Mouse (Mus musculus) urinary bladder, postnatal 4 days (tissue): ENCODE data around the gene Ccdc183.

Source experiments
- DNase-seq, 2 experiments: peaks; one replicate each; pipeline ENCODE4 v3.0.0; 2021 to 2022; ENCODE audit warnings: low spot score in 2 of 2

The Ccdc183 gene

GRCm38 (mm10) chr2:25577951-25578795, 39.3 kb downstream of the Ccdc183 start:
- no peak for DNase-seq

- DNase-seq: no peak
These were observed 40.2 kb downstream of the Ccdc183 start for GRCm38 (mm10) chr2:25576965-25577891.

GRCm38 (mm10) chr2:25576028-25576850, 41.2 kb downstream of the Ccdc183 start:
- no peak for DNase-seq

- no peak for DNase-seq
These were observed 41.9 kb downstream of the Ccdc183 start for GRCm38 (mm10) chr2:25575432-25576027.

- peak; percentile 92 to 94 for DNase-seq
These were observed 42.7 kb downstream of the Ccdc183 start, which contains the start of the genes Mamdc4 and Phpt1 for GRCm38 (mm10) chr2:25574579-25575431. Gene Mamdc4, minus strand, starts transcription at chr2:25574845. Gene Phpt1, minus strand, starts transcription at chr2:25575224.

GRCm38 (mm10) chr2:25574136-25574535, 43.3 kb downstream of the Ccdc183 start:
- no peak for DNase-seq

- no peak for DNase-seq
These were observed 44.4 kb downstream of the Ccdc183 start for GRCm38 (mm10) chr2:25573068-25573467.

GRCm38 (mm10) chr2:25571221-25571620, 46.3 kb downstream of the Ccdc183 start:
- no peak for DNase-seq

GRCm38 (mm10) chr2:25569323-25569722, 48.2 kb downstream of the Ccdc183 start:
- DNase-seq: no peak

GRCm38 (mm10) chr2:25568473-25569019, 48.9 kb downstream of the Ccdc183 start:
- DNase-seq: no peak

- no peak for DNase-seq
These were observed 50.9 kb downstream of the Ccdc183 start for GRCm38 (mm10) chr2:25566558-25566957.

- no peak for DNase-seq
These were observed 51.7 kb downstream of the Ccdc183 start for GRCm38 (mm10) chr2:25565741-25566140.

- DNase-seq: no peak
These were observed 55.5 kb downstream of the Ccdc183 start for GRCm38 (mm10) chr2:25561946-25562345.

GRCm38 (mm10) chr2:25560551-25560950, 56.9 kb downstream of the Ccdc183 start:
- no peak for DNase-seq

GRCm38 (mm10) chr2:25558774-25559173, 58.7 kb downstream of the Ccdc183 start:
- DNase-seq: no peak
